Mouse (Mus musculus) lung, postnatal 36 days (tissue): ENCODE data around the gene Cmip.

Source experiments
- DNase-seq: peaks from one replicate; pipeline ENCODE4 v3.0.0; 2022; ENCODE audit warnings: mixed read lengths

Cmip gene

GRCm38 (mm10) chr8:117474944-117475343 lies 218.1 kb downstream of the Cmip start:
- DNase-seq: peak; percentile 95

DNA sequence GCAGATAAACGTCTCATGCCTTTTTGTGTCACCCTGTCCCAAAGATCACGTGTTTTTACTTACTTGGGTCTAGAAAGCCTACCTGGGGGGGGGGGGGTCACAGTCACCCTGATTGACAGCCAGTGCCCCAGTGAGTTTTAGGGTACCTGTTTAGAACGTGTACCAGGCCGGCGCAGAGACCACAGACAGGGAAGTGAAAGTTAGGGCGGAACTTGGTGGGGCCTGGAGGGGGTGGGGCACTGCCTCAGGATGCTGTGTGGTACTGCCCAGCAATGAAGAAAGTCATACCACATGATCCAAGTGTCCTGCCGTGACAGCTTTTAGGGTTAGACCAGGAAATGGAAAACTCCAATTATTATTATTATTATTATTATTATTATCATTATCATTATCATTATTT lies 219.0 kb downstream of the Cmip start:
- DNase-seq: peak; percentile 81

GRCm38 (mm10) chr8:117478082-117478481 lies 221.2 kb downstream of the Cmip start:
- no peak for DNase-seq

DNA sequence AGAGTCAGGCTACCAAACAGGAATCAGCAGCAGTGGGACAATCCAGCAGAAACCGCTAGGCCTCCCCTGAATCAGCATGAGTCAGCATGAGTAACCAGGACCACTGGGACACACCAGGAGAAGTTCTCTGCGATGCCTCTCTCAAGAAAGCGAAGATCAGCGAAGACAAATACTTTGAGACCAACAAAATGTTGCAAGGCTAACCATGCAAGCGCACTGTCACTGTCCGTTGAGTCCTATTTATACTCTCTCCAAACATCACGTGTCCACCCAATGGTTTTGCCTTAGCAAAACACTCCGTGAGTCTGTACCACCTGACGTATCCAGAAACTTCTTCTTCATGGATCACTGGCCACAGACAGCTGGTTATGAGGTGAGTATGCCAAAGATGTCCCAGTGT lies 223.1 kb downstream of the Cmip start:
- DNase-seq: no peak

DNA sequence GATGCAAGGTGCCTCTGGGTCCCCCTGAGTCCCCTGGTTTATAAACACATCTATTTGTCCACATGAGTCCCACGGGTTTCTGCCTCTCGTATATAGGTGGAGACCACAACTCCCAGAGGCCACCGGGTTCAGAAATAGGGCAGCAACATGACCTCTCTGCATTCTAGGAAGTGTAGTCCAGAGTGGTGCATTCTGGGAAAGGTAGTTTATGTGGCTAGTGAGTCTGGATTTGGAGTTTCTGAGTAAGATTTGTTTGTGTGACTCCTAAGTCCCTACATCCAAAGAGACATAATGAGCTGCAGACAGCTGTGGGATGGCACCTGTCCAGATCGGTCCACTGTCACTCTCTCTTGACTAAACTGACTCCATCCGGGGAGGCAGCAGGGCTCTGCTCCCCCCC lies 223.7 kb downstream of the Cmip start:
- peak; percentile 52 for DNase-seq

- peak; percentile 60 for DNase-seq
Measured at GRCm38 (mm10) chr8:117481830-117482229, 225.0 kb downstream of the Cmip start.

GRCm38 (mm10) chr8:117484731-117485130 lies 227.9 kb downstream of the Cmip start:
- DNase-seq: no peak

GRCm38 (mm10) chr8:117485316-117485715 lies 228.5 kb downstream of the Cmip start:
- no peak for DNase-seq

- DNase-seq: no peak
Measured at GRCm38 (mm10) chr8:117488246-117489005, 231.6 kb downstream of the Cmip start.

- no peak for DNase-seq
Measured at GRCm38 (mm10) chr8:117493543-117493942, 236.7 kb downstream of the Cmip start.

DNA sequence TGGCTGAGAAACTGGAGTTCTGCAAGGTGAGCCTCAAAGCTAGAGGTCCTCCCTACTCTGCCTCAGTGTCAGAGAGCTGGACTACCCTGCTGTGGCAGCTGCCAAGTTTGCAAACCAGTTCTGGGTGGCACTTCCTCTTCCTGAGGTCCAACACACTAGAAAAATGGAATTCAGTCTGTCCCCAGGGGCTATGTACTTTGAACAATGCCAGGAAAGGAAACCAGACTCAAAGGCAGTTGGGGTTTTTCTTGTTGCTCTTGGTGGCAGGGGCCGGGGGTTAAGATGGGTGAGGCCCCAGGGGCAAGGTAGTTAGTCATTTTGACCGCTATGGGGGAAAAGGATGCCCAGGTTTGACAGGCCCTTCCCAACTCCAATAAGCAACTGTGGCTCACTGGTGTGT lies 238.0 kb downstream of the Cmip start:
- DNase-seq: no peak

DNA sequence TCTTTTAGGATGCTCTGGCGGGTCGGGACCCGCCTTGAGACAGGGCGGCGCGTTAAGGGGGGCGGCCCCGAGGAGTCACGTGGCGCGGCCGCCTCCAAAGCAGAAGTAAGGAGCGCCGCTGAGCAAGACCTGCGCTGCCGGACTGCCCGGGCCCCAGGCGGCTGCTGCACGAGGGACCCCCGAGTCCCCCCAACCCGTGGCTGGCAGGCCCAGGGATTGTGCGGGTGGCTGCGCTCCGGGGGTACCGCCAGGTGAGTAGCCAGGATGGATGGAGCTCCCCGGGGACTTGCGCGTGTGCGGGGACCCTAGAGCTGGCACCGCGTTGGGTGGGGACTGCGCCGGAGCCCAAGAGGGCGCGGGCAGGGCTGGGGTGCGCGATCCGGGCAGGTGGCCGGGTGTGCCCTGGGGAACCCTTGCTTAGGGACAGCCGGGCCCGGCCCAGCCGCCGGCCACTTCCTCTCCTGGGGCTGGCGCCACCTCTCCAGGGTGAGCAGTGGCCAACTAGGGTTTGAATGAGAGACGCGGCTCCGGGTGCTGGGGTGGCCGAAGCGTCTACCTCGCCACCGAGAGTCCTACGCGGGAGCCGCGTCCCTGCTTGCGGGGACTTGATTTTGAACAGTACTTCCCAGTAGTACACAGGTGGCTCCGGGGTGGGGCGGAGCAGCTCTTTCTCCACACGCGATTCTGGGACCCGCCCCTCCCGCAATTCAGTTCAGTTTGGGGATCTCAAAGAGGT lies 241.5 kb downstream of the Cmip start, which contains the start of gene Plcg2:
Gene Plcg2, plus strand, starts transcription at position 113 of the 736 bp plus-strand sequence.
- DNase-seq: peak; percentile 71

DNA sequence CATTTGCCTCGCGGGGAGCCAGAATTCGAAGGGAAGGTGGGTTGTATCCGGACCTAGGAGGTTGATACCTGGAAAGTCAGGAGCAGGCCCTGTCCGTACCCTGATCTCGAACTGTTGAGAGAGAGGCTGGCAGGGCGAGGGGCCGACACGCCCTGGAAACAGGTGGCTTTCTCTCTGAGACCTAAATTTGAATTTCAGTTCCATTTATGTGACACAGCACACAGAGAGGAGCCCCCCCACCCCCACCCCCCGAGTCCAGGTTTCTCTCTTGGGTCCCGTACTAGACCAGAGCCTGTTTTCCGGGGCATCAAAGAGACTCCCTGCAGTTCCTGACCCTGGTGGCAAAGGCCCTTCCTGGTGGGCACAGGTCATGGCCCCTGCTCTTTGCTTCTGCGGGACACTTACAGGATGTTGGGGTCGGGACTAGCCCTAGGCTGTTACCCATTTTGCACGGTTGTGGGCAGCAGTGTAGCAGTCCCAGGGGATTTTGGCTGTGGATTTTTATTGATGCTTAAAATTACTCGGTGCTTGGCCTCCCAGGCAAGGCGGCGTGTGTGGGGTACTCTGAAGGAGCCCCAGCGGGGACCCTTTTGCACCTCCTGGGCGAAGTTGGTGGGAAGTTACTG lies 242.2 kb downstream of the Cmip start:
- no peak for DNase-seq

GRCm38 (mm10) chr8:117500232-117500823 lies 243.5 kb downstream of the Cmip start:
- no peak for DNase-seq

GRCm38 (mm10) chr8:117501323-117501722 lies 244.5 kb downstream of the Cmip start:
- DNase-seq: no peak

GRCm38 (mm10) chr8:117503405-117504069 lies 246.7 kb downstream of the Cmip start:
- DNase-seq: no peak

GRCm38 (mm10) chr8:117507703-117508102 lies 250.8 kb downstream of the Cmip start:
- DNase-seq: no peak
